Mouse (Mus musculus) intestine, embryonic 14.5 days (tissue): Measurements from ENCODE around the gene Dhx58. TPM values are rescaled to one million over a fixed set of nuclear protein-coding genes. Genes with fewer than 3 reads are reported as not detected.

ENCODE experiments used
- ATAC-seq: fragments of 200-750 bp; cut with Nextera tagmentation; replicated peaks from 2 replicates; pipeline ENCODE4 v1.8.0; 2017; ENCODE audit warnings: low read depth, moderate number of reproducible peaks, moderate TSS enrichment, moderate library complexity; ENCODE audit not compliant: low FRiP score, low TSS enrichment
- DNase-seq: peaks from one replicate; pipeline ENCODE4 v3.0.0-alpha.2; 2018; ENCODE audit warnings: low spot score
- H3K27ac ChIP-seq: fragments of 300-500 bp; sonication (generic); 2 replicates; pipeline ENCODE4 v1.5.1; 2014; ENCODE audit warnings: low read depth, mild to moderate bottlenecking, control low read depth
- H3K27me3 ChIP-seq: fragments of 300-500 bp; sonication (generic); replicated peaks from 2 replicates; pipeline ENCODE4 v1.6.1; 2014; ENCODE audit warnings: low read length, control low read depth; ENCODE audit not compliant: control insufficient read depth, insufficient read depth
- H3K36me3 ChIP-seq: fragments of 300-500 bp; sonication (generic); 2 replicates; pipeline ENCODE4 v1.6.1; 2014; ENCODE audit warnings: low read length, control low read depth; ENCODE audit not compliant: control insufficient read depth, insufficient read depth
- H3K4me1 ChIP-seq: fragments of 300-500 bp; sonication (generic); replicated peaks from 2 replicates; pipeline ENCODE4 v1.6.1; 2014; ENCODE audit warnings: low read length, control low read depth, mixed read lengths; ENCODE audit not compliant: control insufficient read depth, insufficient read depth
- H3K4me2 ChIP-seq: fragments of 300-500 bp; sonication (generic); 2 replicates; pipeline ENCODE4 v1.6.1; 2014; ENCODE audit warnings: low read length
- H3K4me3 ChIP-seq: fragments of 300-500 bp; sonication (generic); 2 replicates; pipeline ENCODE4 v1.5.1; 2014; ENCODE audit warnings: low read depth, low read length, control low read depth, mixed read lengths
- H3K9ac ChIP-seq: fragments of 300-500 bp; sonication (generic); 2 replicates; pipeline ENCODE4 v1.6.1; 2014; ENCODE audit warnings: mild to moderate bottlenecking, low read length
- H3K9me3 ChIP-seq: fragments of 300-500 bp; sonication (generic); 2 replicates; pipeline ENCODE4 v1.6.1; 2016; ENCODE audit warnings: low read length, control low read depth; ENCODE audit not compliant: control insufficient read depth
- WGBS: fragments of 180-500 bp; shearing (Covaris S2); extraction: QIAGEN DNeasy Blood & Tissue Kit; methylation state at CpG from one replicate; pipeline ENCODE4 v1.1.7; 2014; 5-methylcytosine and 5-hydroxymethylcytosine counted together
- polyA plus RNA-seq: library from polyadenylated mRNA; unstranded; fragments of >200 nt; fragmentation: Nextera tagmentation; extraction: Ambion mirVana; gene quantifications from 2 replicates; pipeline ENCODE4 v1.2.1, GENCODE M21; 2014

The Dhx58 gene
- polyA plus RNA-seq, 1 experiment from 2014 or later: 2.4 TPM

DNA sequence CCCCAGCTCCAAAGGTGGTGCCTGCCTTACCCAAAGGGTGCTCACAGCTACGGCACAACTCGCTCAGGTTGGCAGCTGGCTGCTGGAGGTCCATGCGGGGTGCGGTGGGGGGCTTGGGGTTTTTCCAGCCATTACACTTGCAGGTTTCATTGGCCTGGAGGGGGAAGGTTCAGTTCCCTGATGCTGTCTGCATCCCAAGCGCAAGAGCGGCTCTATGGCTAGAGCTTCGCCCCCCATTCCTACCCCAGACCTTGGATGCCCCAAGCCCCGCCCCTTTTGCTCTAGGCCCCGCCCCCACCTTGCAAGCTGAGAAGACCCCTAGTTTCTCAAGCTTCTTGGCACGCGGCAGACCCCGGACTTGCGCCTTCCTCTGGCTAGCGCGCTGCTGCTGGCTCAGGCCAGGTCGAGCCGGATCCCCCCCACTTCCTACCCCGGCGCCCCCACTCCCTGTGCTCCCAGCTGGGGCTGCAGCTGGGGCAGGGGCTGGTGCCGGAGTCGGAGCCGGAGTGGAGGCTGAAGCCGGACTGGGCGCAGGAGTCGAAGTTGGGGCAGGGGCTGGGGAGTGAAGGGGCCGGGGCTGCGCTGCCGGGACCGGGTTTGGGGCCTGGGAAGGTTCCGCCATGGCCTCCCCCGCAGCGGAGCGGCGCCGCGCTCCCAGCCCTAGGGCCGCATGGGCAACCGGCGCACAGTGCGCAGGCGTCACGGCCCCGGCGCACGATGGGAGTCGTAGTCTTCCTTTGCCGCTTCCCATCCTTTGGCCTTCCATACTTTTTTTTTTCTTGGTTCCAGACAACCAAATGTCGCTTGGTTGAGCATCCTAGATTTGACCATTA is 7.9 kb upstream of the Dhx58 start, which contains the start of gene Kat2a:
Gene Kat2a (minus strand): TSS at position 683 of the 833 bp plus-strand sequence.
- DNase-seq: peak; percentile 87
- H3K4me2 ChIP-seq: peak within 1 kb of the TSS; percentile 57
- H3K27me3 ChIP-seq: no peaks in the 10 kb centered on the region
- H3K9ac ChIP-seq: peak within 1 kb of the TSS; percentile 96
- no peaks in the 10 kb centered on the region for H3K9me3 ChIP-seq
- peaks cover 32% of the 10 kb centered on the region for H3K4me1 ChIP-seq
- H3K27ac ChIP-seq: peak within 1 kb of the TSS; percentile 75; the same call in 1 of the 2 replicates
- H3K36me3 ChIP-seq: peaks cover 53% of the 10 kb centered on the region
- ATAC-seq: peak; percentile 91
- H3K4me3 ChIP-seq: peak within 1 kb of the TSS; percentile 99
- WGBS: 2% methylated on average over 48 of the region's 48 CpGs

DNA sequence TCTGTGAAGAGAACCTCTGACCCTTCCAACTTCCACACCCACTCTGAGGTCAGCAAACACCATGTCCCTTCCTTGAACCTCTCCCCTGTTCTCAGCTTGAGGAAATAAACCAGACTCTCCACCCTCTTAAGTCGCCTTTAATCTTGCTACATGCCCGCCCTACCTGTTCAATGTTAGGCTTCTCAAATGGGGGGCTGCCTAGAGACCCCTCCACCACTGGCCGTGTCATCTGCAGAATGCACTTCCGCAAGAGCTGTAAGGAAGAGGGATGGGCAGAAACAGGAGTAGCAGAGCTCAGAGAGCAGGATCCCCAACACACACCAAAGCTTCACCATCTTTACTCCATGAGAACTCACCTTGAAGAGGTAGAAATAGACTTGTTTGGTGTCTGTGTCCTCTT is 6.9 kb upstream of the Dhx58 start:
- Histone ChIP-seq H3K9ac (no peak overlapping the region), H3K27me3 (no peaks in the 10 kb centered on the region), H3K36me3 (peaks cover 53% of the 10 kb centered on the region), H3K4me1 (peaks cover 32% of the 10 kb centered on the region), H3K4me3 (no peak overlapping the region), H3K4me2 (peak overlapping the region; percentile 57; the same call in 1 of the 2 replicates), H3K27ac (no peak overlapping the region), H3K9me3 (no peaks in the 10 kb centered on the region)
- no peak for DNase-seq
- no peak for ATAC-seq
- WGBS: 65% methylated on average over 4 of the region's 4 CpGs

DNA sequence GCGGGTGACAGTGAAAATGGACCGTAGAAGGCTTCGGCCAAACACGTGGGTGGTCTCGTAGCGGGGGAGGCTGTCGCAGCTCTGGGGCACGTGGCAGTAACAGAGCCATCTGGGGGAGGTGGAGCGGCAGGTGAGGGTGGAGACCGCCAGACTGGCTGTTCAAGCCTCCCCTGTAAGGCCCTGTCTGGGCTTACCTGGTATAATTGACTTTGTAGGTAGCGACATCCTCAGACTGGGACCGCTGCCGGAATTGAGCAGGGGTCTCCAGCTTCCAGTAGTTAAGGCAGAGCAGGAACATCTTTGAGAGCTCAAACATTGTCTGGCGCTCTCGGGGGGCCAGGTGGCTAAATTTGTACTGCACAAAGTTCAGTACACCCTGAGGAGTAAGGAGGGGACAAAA is 6.5 kb upstream of the Dhx58 start:
- peaks cover 32% of the 10 kb centered on the region for H3K4me1 ChIP-seq
- H3K4me2 ChIP-seq: no peak overlapping the region
- H3K27ac ChIP-seq: no peak overlapping the region
- no peaks in the 10 kb centered on the region for H3K27me3 ChIP-seq
- no peak overlapping the region for H3K9ac ChIP-seq
- DNase-seq: no peak
- H3K9me3 ChIP-seq: no peaks in the 10 kb centered on the region
- H3K36me3 ChIP-seq: peaks cover 53% of the 10 kb centered on the region
- ATAC-seq: no peak
- H3K4me3 ChIP-seq: no peak overlapping the region
- 93% methylated on average over 15 of the region's 15 CpGs for WGBS

DNA sequence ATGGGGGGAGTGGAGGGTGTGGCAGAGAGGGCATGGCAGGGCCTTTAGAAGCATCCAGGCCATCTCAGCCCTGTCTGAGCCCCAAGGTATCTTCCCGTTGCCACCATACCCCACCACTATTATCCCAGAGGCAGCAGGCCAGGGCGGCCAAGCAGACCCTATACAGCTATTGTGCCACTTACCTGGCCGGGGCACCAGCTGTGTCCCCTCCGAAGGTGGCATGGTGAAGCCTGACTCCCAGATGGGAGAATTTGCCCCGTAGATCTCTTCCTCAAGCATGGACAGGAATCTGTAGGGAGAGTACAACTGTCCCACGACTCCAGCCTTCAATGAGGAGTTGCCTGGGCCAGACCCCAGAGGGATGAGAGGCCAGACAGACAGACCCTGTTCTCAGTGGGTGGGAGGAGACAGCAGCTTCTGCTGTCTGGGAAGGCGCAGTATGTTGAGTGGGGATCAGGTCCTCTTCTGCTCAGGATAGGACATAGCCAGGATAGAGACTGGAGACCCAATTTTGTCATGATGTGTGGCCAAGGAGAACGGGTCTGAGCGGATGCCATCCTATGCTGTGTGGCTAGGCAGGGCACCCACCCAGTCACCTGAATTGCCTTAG is 5.2 kb upstream of the Dhx58 start:
- WGBS: 94% methylated on average over 9 of the region's 9 CpGs
- Histone ChIP-seq H3K4me1 (peaks cover 30% of the 10 kb centered on the region), H3K4me2 (no peak overlapping the region), H3K9me3 (no peaks in the 10 kb centered on the region), H3K27me3 (no peaks in the 10 kb centered on the region), H3K4me3 (no peak overlapping the region), H3K36me3 (peaks cover 62% of the 10 kb centered on the region), H3K27ac (no peak overlapping the region), H3K9ac (no peak overlapping the region)
- DNase-seq (no peak), ATAC-seq (no peak)

DNA sequence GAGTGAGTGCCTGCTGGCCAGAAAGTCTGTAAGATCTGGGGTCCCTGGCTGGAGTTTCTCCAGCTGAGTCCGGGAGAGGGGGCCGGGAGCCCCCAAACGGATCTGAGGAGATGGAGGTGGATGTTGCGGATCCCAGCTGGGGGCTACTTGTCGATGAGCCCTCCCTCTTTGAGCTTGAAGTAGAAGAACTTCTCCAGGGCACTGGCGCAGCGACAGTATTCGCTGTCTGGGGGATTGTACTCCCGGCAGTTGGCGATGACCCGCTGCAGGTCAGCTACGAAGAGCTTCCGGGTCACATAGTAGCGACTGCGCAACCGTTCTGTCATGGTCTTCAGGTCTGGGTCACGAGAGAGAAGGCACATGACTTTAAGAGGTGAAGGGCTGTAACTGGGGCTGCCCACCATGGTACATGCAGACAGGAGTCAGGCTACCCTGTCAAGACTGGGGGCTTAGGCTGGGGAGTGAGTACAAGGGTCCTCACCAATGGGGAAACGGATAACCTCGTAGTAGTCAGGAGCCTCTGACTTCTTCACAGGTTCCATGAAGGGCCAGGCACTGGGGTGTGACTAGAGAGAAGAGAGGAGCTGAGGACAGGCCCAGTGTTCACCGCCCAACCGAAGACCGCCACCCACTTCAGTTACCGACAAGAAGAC is 1.1 kb upstream of the Dhx58 start:
- Histone ChIP-seq H3K4me3 (no peak overlapping the region), H3K4me2 (no peak overlapping the region), H3K27ac (no peak overlapping the region), H3K9ac (no peak overlapping the region), H3K36me3 (peaks cover 57% of the 10 kb centered on the region), H3K9me3 (no peaks in the 10 kb centered on the region), H3K27me3 (no peaks in the 10 kb centered on the region), H3K4me1 (no peaks in the 10 kb centered on the region; the same call in 1 of the 2 replicates)
- ATAC-seq (no peak), DNase-seq (no peak)
- 91% methylated on average over 23 of the region's 23 CpGs for WGBS

DNA sequence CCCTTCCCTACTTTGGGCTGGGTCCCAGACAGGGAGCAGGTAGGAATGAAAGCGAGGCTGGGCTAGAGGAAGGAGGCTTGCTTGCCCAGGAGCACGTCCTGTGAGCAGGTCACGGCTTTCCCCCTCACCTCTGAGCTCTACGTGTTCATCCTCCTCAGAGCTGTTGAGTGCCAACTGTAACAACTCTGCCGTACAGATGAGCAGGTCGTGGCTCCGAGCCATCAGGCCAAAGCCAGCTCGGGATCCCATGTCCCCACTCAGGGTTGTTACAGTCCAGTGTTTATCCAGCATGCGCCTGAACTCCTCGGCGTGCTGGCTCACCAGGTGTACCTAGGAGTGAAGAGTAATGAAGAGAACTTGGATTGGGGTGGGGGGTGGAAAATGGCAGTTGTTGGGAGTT is 705 bp downstream of the Dhx58 start:
- Histone ChIP-seq H3K9ac (no peak overlapping the region), H3K36me3 (peaks cover 39% of the 10 kb centered on the region), H3K4me1 (no peaks in the 10 kb centered on the region; the same call in 1 of the 2 replicates), H3K4me3 (no peak overlapping the region), H3K4me2 (no peak overlapping the region), H3K27me3 (no peaks in the 10 kb centered on the region), H3K27ac (no peak overlapping the region), H3K9me3 (no peaks in the 10 kb centered on the region)
- ATAC-seq (no peak; the same call in 1 of the 2 replicates), DNase-seq (no peak)
- WGBS: 71% methylated on average over 11 of the region's 11 CpGs

DNA sequence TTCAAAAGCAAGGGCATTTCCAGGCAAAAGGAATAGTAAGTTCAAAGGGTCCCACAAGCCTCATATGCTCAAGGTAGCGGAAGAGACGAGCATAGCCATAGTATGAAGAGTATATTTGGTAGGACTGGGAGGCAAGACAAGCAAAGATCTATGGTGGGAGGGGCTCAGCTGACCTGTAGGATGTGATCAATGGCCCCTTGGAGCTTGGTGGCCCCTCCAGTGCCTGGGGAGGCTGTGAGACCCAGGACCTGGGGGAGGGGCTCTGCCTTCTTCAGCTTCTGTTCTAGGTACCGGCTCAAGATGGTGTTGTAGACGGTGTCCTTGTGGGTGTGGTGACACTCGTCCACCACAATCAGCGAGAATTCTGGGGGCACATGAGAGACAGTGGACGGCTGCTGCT is 1.2 kb downstream of the Dhx58 start:
- WGBS: 42% methylated on average over 7 of the region's 7 CpGs
- Histone ChIP-seq H3K9ac (no peak overlapping the region), H3K27me3 (no peaks in the 10 kb centered on the region), H3K27ac (no peak overlapping the region), H3K4me3 (no peak overlapping the region), H3K9me3 (no peaks in the 10 kb centered on the region), H3K4me1 (no peaks in the 10 kb centered on the region; the same call in 1 of the 2 replicates), H3K4me2 (peak overlapping the region; percentile 42), H3K36me3 (peaks cover 34% of the 10 kb centered on the region)
- ATAC-seq (no peak), DNase-seq (no peak)

DNA sequence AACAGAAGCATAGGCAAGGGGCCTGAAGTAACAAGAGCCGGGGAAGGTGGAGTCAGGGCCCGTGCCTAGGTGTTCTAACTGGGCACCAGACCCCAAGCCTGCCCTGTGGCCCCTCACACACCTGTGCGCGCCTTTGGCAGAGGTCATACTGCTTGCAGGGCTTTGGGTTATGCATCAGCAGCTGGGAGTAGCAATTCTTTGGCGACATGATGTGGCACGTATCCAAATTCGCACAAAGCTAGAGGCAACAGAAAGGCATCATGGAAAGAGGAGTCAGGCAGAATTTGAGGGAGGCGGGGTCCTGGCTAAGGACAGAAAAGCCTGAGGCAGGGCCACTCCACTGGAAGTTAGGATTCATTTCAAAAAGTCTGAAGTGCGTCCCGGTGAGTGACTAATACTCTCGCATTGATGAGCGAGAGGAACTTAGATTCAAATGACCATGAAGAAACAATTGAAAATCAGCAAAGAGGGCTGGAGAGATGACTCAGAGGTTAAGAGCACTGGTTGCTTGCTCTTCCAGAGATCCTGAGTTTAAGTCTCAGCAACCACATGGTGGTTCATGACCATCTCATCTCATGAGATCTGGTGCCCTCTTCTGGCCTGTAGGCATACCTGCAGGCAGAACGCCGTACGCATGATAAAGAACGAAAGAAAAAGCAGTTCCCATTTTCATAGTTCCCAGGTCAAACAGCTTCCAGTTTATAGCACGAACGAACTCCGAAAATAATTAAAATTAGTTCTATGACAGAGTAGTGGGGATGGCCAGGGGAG is 1.8 kb downstream of the Dhx58 start:
- ATAC-seq (no peak; the same call in 1 of the 2 replicates), DNase-seq (peak; percentile 86)
- Histone ChIP-seq H3K4me1 (no peaks in the 10 kb centered on the region; the same call in 1 of the 2 replicates), H3K4me3 (no peak overlapping the region), H3K9ac (no peak overlapping the region), H3K36me3 (peaks cover 28% of the 10 kb centered on the region), H3K4me2 (peak overlapping the region; percentile 42), H3K9me3 (no peaks in the 10 kb centered on the region), H3K27ac (no peak overlapping the region), H3K27me3 (no peaks in the 10 kb centered on the region)
- WGBS: 37% methylated on average over 19 of the region's 19 CpGs
